Mouse (Mus musculus): Measurements from ENCODE around the gene Atp10a.

GRCm38 (mm10) chr7:58824686-58825085, 168.7 kb downstream of the Atp10a start:
- TF ChIP-seq HCFC1 (IDR thresholded peaks at IDR 0.05; ENCODE audit: borderline replicate concordance, insufficient read depth, low read length) (no peak), ZC3H11A (IDR thresholded peaks at IDR 0.05; ENCODE audit: borderline replicate concordance, low read depth, low read length) (no peak), ZNF384 (IDR thresholded peaks at IDR 0.05; ENCODE audit: low read depth, low read length) (no peak), MAFK (IDR thresholded peaks at IDR 0.05; ENCODE audit: insufficient read depth, low read depth, low read length) (no peak)

Data from ES-E14 (cell line).